Mouse (Mus musculus) heart, postnatal 10 days (tissue): ENCODE measurements around the gene Pfkfb3. TPM values are rescaled to one million over a fixed set of nuclear protein-coding genes. Genes with fewer than 3 reads are reported as not detected.

Experiments
- DNase-seq, 2 experiments: peaks; one replicate each; pipeline ENCODE4 v3.0.0; 2021
- intact Hi-C: fragments of 180-260 bp; cut with DNase I; formaldehyde crosslinking; loops from one replicate; pipeline ENCODE4 v1.15.1; 2025
- total RNA-seq, 2 experiments: library from RNA; stranded (reverse); gene quantifications; 2 replicates each; pipeline ENCODE4 v1.2.3; 2021

The Pfkfb3 gene
- total RNA-seq, 2 experiments from 2014 or later = 9.9 to 17.4 TPM

DNA sequence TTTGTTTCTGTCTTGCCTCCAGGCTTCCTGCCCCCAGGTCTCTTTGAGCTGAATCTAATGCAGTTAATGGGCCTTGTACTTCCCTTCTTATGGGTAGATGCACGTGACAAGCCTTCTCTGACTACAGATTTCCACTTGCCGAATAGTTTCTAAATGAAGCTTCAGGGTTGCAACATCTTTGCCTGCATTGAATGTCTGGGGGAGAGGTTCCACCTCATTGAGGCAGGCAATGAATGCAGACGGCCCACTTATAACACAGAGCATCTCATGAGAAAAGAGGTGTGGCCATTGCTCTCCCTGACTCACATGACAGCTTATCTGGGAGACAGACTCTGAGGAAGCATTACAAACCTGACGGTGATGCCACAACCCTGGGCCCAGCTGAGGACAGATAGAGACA, 112.0 kb downstream of the Pfkfb3 start:
- intact Hi-C loops = no loop called here
- no peak for DNase-seq

DNA sequence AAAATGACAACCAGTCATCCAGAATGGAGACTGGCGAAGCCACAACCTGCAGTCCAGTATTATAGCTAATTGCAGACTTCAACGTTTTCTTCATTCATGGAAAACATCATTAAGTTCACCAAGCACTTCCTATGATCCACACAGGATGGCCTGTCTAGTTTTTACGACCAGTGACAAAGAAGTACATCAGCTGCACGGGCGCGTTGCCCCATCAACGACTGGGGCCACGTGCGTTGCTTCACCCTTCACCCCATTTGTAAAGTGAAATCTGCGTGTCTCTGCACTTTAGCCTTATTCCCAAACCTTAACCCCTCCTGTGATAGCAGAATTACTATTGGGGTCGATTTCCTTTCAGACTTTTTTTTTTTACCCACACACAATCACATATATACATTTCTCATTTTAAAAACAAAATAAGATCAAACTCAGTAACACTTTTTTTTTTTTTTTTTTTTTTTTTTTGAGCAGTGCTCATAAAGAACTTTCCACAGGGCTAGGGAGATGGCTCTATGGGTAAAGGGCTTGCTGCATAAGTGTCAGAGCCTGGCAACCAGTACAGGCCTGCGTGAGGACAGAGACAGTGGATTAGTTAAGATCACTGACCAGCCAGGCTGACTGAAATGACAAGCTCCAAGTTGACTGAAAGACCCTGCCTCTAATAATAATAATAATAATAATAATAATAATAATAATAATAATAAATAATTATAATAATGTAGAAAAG, 115.5 kb downstream of the Pfkfb3 start:
- no peak for DNase-seq
- intact Hi-C loops = no loop called here

- intact Hi-C loops = no loop called here
- DNase-seq = no peak
Observed at GRCm38 (mm10) chr2:11436353-11436752, 117.5 kb downstream of the Pfkfb3 start.

- intact Hi-C loops = no loop called here
- DNase-seq = no peak
Observed at GRCm38 (mm10) chr2:11433353-11433752, 120.5 kb downstream of the Pfkfb3 start.

- DNase-seq = peak; percentile 83 to 87
- intact Hi-C loops = loop anchor here (2.0 kb wide), 1 partner anchor 71 kb away; no protein-coding TSS in a partner anchor
Observed at GRCm38 (mm10) chr2:11429538-11429937, 124.3 kb downstream of the Pfkfb3 start.

GRCm38 (mm10) chr2:11428621-11429020, 125.3 kb downstream of the Pfkfb3 start:
- intact Hi-C loops = loop anchor here (2.0 kb wide), 1 partner anchor 72 kb away; no protein-coding TSS in a partner anchor
- no peak for DNase-seq

DNA sequence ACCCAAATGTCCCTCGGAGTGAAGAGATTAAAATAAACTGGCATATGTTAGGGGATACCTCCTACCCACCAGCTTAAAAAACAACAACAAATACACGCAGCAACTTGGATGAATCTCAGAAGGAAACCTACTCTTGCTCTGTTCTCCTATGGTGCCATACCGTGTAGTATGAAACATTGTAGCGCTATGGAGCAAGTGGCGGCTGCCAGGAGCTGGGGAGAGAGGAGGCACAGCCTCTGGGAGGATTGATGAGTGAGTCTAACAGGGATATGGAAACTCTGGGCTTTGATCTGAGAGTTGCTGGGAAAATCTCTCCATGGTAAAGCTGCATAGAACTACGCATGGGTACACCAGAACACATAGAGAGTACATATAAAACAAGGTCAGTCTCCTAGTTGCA, 126.3 kb downstream of the Pfkfb3 start:
- intact Hi-C loops = no loop called here
- no peak for DNase-seq

GRCm38 (mm10) chr2:11426379-11426778, 127.5 kb downstream of the Pfkfb3 start:
- intact Hi-C loops = no loop called here
- no peak for DNase-seq

DNA sequence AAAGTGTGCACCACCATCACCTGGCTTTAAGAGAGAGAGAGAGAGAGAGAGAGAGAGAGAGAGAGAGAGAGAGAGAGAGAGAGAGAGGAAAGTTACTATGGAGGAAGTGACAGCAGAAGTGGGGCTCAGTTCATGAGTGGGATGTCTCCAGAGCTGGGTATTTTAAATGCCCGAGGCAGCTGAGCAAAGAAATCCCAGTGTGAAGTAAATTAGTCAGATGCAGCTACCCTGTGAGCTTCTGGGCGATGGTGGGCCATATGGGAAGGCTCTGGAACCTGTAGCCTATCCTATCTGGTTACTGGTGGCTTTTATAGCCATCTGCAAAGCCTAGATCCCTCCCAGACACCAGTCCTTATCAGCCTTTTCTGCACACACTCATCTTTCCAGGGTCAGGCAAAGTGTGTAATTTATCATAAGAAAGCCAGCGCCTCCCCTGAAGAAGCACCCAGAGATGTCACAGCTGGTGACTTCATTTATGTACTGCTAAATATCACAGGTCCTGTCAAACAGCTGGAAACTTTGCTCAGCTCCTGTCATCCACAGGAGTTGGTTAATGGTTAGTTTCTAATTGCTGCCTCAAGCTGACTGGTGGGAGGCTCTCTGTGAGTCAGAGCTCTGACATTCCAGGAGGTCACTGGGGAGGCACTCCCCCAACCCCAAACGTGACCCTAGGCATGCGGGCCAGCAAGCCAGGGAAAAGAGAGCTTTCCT, 128.3 kb downstream of the Pfkfb3 start:
- peak; percentile 75 to 77 for DNase-seq
- intact Hi-C loops = no loop called here

- DNase-seq = no peak
- intact Hi-C loops = no loop called here
Observed at GRCm38 (mm10) chr2:11424252-11424651, 129.6 kb downstream of the Pfkfb3 start.

DNA sequence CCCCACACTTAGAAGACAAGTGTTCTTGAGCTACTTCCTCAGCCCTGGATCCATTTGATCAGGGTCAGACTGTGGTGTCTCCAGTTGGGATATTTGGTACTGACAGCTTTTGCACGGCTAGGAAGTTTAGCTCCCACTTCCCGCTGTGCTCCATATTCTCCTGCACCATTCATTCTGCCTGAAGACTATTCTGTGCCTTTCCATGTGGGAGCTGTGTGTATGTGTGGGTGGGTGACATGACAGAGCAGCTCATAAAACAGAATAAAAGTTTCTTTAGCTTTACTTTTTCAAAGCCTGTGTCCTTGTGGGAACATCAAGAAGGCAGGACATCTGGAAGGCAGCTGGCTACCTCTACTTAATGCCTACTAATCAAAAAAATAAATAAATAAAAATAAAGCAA, 130.5 kb downstream of the Pfkfb3 start:
- DNase-seq = no peak
- intact Hi-C loops = no loop called here

GRCm38 (mm10) chr2:11422384-11422783, 131.5 kb downstream of the Pfkfb3 start:
- DNase-seq = no peak
- intact Hi-C loops = no loop called here

Other genes starting within 250 kb of the Pfkfb3 start
- gene Rbm17, start 50.1 kb upstream of the Pfkfb3 start, total RNA-seq = 10 to 100 TPM; 64.9 to 80.2 TPM
- gene Gm17490, start 72.2 kb upstream of the Pfkfb3 start, total RNA-seq = not detected
- gene Il2ra, start 88.7 kb upstream of the Pfkfb3 start, total RNA-seq = under 1 TPM; 0.29 to 0.64 TPM
- gene Il15ra, start 151.2 kb upstream of the Pfkfb3 start, total RNA-seq = 10 to 100 TPM; 24.6 to 31.6 TPM
- 10 to 100 TPM; 77.2 to 80.4 TPM for gene Fbh1, start 223.5 kb upstream of the Pfkfb3 start, total RNA-seq
- 10 to 100 TPM; 27.3 to 31.1 TPM for gene Ankrd16, start 223.8 kb upstream of the Pfkfb3 start, total RNA-seq